Mouse (Mus musculus): ENCODE results near the gene Oxnad1.

The Oxnad1 gene

GRCm38 (mm10) chr14:32140359-32140965, 55.3 kb downstream of the Oxnad1 start:
- in situ Hi-C loops (cut with MboI; ENCODE audit: low sequenced_read_pairs) = no loop called here

DNA sequence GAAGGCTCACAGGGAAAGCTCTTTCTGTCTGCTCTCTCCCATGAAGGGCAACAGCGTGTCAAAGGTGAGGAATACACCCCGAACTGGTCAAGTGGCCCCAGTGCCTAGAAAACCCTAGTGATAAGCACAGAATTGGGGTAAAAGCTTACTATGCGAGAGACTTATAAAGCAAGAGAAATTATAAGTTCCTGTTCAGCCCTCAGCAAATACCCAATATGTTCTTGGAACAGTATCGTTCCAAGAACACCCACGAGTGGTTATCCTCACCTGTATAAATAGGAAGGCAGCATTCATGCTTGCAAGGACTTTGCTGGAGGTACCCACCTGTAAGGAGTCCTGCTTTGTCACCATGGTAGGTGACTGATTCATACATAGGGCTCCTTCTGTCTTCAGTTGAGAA, 56.5 kb downstream of the Oxnad1 start, which contains the start of gene Msmb:
Gene Msmb, plus strand, starts transcription at position 301 of the 400 bp plus-strand sequence.
- in situ Hi-C loops (cut with MboI; ENCODE audit: low sequenced_read_pairs) = no loop called here

DNA sequence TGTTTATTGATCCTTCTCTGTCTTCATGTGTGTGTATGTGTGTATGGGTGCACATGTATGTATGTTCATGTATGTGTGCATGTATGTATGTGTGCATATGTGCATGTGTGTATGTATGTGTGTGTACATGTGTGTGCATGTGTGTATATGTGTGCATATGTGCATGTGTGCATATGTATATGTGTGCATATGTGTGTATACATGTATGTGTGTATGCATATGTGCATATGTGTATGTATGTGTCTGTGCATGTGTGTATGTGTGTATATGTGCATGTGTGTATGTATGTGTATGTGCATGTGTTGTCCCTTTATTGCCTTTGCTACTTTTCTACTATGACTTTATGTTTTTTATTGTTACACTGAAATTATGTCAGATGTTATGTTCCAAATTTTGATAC, 59.6 kb downstream of the Oxnad1 start:
- in situ Hi-C loops (cut with MboI; ENCODE audit: low sequenced_read_pairs) = no loop called here

- in situ Hi-C loops (cut with MboI; ENCODE audit: low sequenced_read_pairs) = no loop called here
Observed at GRCm38 (mm10) chr14:32145401-32145800, 60.2 kb downstream of the Oxnad1 start.

- in situ Hi-C loops (cut with MboI; ENCODE audit: low sequenced_read_pairs) = no loop called here
Observed at GRCm38 (mm10) chr14:32145809-32146511, 60.8 kb downstream of the Oxnad1 start.

GRCm38 (mm10) chr14:32146578-32146977, 61.4 kb downstream of the Oxnad1 start:
- in situ Hi-C loops (cut with MboI; ENCODE audit: low sequenced_read_pairs) = no loop called here

GRCm38 (mm10) chr14:32150872-32151271, 65.7 kb downstream of the Oxnad1 start:
- in situ Hi-C loops (cut with MboI; ENCODE audit: low sequenced_read_pairs) = no loop called here

- in situ Hi-C loops (cut with MboI; ENCODE audit: low sequenced_read_pairs) = no loop called here
Observed at GRCm38 (mm10) chr14:32152243-32152965, 67.2 kb downstream of the Oxnad1 start.
